Mouse (Mus musculus): ENCODE measurements at regions not wholly inside any gene's neighbourhood (a gene's known extent, or its start where the extent isn't known, plus 50 kb on each side); places are given as distances from the start of the nearest gene placed in this dataset.

DNA sequence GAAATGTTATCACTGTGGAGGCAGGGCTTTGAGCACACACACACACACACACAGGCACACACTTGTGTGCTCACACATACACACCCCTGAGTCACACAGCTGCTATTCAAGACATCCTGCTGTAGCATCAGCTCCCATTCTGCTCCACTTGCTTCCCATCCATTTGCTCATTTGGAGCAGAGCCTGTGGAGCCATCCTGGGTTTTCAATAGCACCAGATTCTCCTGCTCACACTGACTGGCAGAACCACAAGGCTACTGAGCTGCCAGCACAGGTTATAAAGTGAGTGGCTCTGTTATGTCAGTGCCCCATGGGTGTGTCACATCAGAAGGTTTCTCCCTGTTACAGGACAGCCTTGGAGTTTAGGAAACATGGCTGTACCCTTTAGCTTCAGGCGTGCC, 273.7 kb downstream of the Fzd1 start:
- DNase-seq (ENCODE audit: low spot score), result no peak
- 74% methylated on average over 1 of the region's 1 CpGs for WGBS
- no peaks in the 10 kb centered on the region for H3K27me3 ChIP-seq (ENCODE audit: low read depth, poor library complexity, severe bottlenecking)
- no peak overlapping the region for H3K4me3 ChIP-seq
- H3K9me3 ChIP-seq (replicated peaks), result no peaks in the 10 kb centered on the region; the same call in 1 of the 2 replicates
- H3K27ac ChIP-seq, result peak overlapping the region; percentile 89
- no peaks in the 10 kb centered on the region for H3K36me3 ChIP-seq
- peaks cover 38% of the 10 kb centered on the region for H3K4me1 ChIP-seq

DNA sequence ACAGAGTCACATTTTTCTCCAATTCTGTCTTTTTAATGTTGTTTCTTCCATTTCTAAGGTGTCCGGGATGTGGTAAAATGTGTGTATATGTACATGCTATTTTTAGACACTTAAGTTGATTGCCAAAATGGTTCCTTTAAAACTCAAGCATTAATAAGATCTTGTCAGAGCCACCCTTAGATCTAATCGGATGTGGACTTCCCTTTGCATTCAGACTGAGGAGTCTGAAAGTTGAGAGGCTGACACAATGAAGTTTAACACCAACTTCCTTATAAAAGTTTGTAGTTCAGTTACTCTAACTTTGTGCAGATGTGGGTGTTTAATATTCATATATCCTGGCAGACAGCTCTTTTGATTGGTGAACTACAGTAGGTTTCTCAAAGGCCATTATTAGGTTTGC, 282.1 kb downstream of the Mterf1b start:
- Histone ChIP-seq H3K27ac (no peak overlapping the region), H3K4me3 (no peak overlapping the region), H3K4me1 (no peaks in the 10 kb centered on the region), H3K27me3 (ENCODE audit: low read depth, poor library complexity, severe bottlenecking) (no peaks in the 10 kb centered on the region), H3K9me3 (replicated peaks) (no peaks in the 10 kb centered on the region), H3K36me3 (no peaks in the 10 kb centered on the region)
- WGBS, result 84% methylated on average over 2 of the region's 2 CpGs
- DNase-seq (ENCODE audit: low spot score), result no peak
